In the genomic region with DNA sequence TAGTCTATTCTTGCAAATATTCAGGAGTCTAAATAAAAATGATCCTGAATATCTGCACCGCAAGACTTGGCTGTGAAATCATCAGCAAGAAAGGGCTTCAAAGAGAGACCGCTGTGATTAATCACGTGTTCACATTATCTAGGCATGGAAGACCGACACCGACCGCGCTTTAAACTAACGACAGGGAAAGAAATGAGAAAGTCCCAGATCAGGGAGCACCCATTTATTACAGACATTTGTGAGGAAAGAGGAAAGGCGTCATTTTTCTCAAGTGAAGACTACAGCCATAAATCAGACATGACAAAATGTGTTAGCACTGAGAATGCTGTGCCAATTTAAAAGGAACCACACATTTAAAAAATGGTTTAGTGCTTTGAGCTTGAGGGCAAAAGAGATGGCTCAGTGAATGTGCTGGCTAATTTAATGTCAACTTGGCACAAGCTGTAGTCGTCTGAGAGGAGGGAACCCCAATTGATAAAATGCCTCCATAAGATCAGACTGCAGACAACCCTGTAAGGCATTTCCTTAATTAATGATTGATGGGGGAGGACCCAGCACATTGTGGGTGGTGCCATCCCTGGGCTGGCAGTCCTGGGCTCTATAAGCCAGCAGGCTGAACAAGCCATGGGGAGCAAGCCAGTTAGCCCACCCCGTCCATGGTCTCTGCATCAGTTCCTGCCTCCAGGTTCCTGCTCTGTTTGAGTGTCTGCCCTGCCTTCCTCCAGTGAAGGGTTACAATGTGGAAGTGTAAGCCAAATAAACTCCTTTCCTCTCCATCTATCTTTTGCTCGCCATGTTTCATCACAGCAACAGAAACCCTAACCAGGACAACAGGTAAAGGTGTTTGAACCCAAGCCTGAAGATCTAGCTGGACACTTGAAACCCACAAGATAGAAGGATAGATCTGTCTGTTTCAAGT, we compare ENCODE assay signal across 10 mouse cellular contexts.
DNase-seq lines count a peak whose midpoint lies in the region; ATAC-seq and TF ChIP-seq lines count a peak whose summit lies in the region.
"Had no signal": no experiment of that assay in that cellular context is flagged by ENCODE, and none has a peak within 500 bp of the region (broad histone marks: within the 10 kb centered on the region; RNA-seq: fewer than 3 reads in every experiment).

No protein-coding gene starts in this region.

- H3K9ac ChIP-seq in midbrain, embryonic 14.5 days (replicated peaks; ENCODE audit: low read length), result no peak overlapping the region
- no peak overlapping the region for H3K9ac ChIP-seq in hindbrain, postnatal 0 days (replicated peaks; ENCODE audit: low read length)
- no peak overlapping the region for H3K9ac ChIP-seq in neural tube, embryonic 12.5 days
- H3K9ac ChIP-seq: heart, embryonic 15.5 days had no signal

- H3K27ac ChIP-seq in midbrain, embryonic 10.5 days (replicated peaks), result 0 out of 2 replicates have a peak overlapping the region, but pooled peaks have one; percentile 28
- H3K27ac ChIP-seq in midbrain, embryonic 14.5 days (replicated peaks; ENCODE audit: low read depth, low read length), result no peak overlapping the region
- no peak overlapping the region for H3K27ac ChIP-seq in hindbrain, postnatal 0 days
- H3K27ac ChIP-seq in neural tube, embryonic 12.5 days, result no peak overlapping the region
- H3K27ac ChIP-seq in cerebellum, adult 2 months (ENCODE audit: insufficient read depth, low read length), result no peak overlapping the region
- H3K27ac ChIP-seq: heart, embryonic 15.5 days had no signal

- no peaks in the 10 kb centered on the region for H3K27me3 ChIP-seq in midbrain, embryonic 10.5 days (ENCODE audit: low read depth, poor library complexity, severe bottlenecking)
- H3K27me3 ChIP-seq in midbrain, embryonic 14.5 days (ENCODE audit: control insufficient read depth, insufficient read depth, low read length), result no peaks in the 10 kb centered on the region
- H3K27me3 ChIP-seq in hindbrain, postnatal 0 days (ENCODE audit: insufficient read depth, low read length), result no peaks in the 10 kb centered on the region
- H3K27me3 ChIP-seq in neural tube, embryonic 12.5 days (replicated peaks), result no peaks in the 10 kb centered on the region
- no peaks in the 10 kb centered on the region for H3K27me3 ChIP-seq in cerebellum, adult 2 months (ENCODE audit: control insufficient read depth, insufficient read depth, low read length)
- H3K27me3 ChIP-seq: heart, embryonic 15.5 days had no signal

- H3K4me1 ChIP-seq in midbrain, embryonic 10.5 days, result peaks cover 9% of the 10 kb centered on the region
- H3K4me1 ChIP-seq in midbrain, embryonic 14.5 days (ENCODE audit: control insufficient read depth, insufficient read depth, low read length), result peaks cover 4% of the 10 kb centered on the region
- H3K4me1 ChIP-seq in hindbrain, postnatal 0 days (ENCODE audit: insufficient read depth, low read length), result no peaks in the 10 kb centered on the region
- peaks cover 4% of the 10 kb centered on the region; the same call in 1 of the 2 replicates for H3K4me1 ChIP-seq in neural tube, embryonic 12.5 days
- H3K4me1 ChIP-seq in cerebellum, adult 2 months (ENCODE audit: control insufficient read depth, insufficient read depth, low read length), result no peaks in the 10 kb centered on the region

- DNase-seq in midbrain, embryonic 10.5 days (ENCODE audit: low spot score), result no peak
- DNase-seq in midbrain, embryonic 14.5 days, result no peak
- peak; percentile 33 for DNase-seq in hindbrain, postnatal 0 days (ENCODE audit: low spot score)
- DNase-seq in cerebellum, adult 2 months, result no peak
- no peak for DNase-seq in frontal cortex, postnatal 10 days (ENCODE audit: low spot score in 2 of 2)
- DNase-seq: cerebellum, postnatal 36 days; thymus, postnatal 36 days had no signal

- H3K36me3 ChIP-seq in midbrain, embryonic 10.5 days, result no peaks in the 10 kb centered on the region
- H3K36me3 ChIP-seq in midbrain, embryonic 14.5 days (ENCODE audit: control insufficient read depth, insufficient read depth, low read length), result no peaks in the 10 kb centered on the region
- H3K36me3 ChIP-seq in hindbrain, postnatal 0 days (ENCODE audit: insufficient read depth, low read length), result no peaks in the 10 kb centered on the region
- no peaks in the 10 kb centered on the region for H3K36me3 ChIP-seq in neural tube, embryonic 12.5 days
- H3K36me3 ChIP-seq: heart, embryonic 15.5 days had no signal

- TF ChIP-seq CTCF in hindbrain, postnatal 0 days (IDR thresholded peaks at IDR 0.05; ENCODE audit: low read depth), result no peak
- TF ChIP-seq CTCF in cerebellum, adult 2 months (IDR thresholded peaks at IDR 0.05; ENCODE audit: borderline replicate concordance, insufficient read depth, low read depth, low read length), result no peak

- ATAC-seq in midbrain, embryonic 14.5 days (ENCODE audit: low FRiP score, low TSS enrichment), result no peak
- peak; percentile 15; the same call in 1 of the 2 replicates for ATAC-seq in erythroid progenitor cell, adult 5-6 weeks (replicated peaks; ENCODE audit: low FRiP score, poor library complexity, severe bottlenecking)
- ATAC-seq in hindbrain, postnatal 0 days, result 0 out of 2 replicates have a peak, but pooled peaks have one; percentile 34
- peak; percentile 22; the same call in 1 of the 2 replicates for ATAC-seq in neural tube, embryonic 12.5 days (ENCODE audit: low FRiP score, low read depth)

- no peak for TF ChIP-seq POLR2A in cerebellum, adult 2 months (IDR thresholded peaks at IDR 0.05; ENCODE audit: borderline replicate concordance, insufficient read depth, low read length)

- no peak overlapping the region for H3K4me2 ChIP-seq in midbrain, embryonic 14.5 days (ENCODE audit: low read length)
- H3K4me2 ChIP-seq in hindbrain, postnatal 0 days (ENCODE audit: low read depth, low read length), result no peak overlapping the region
- H3K4me2 ChIP-seq in neural tube, embryonic 12.5 days (replicated peaks), result no peak overlapping the region
- H3K4me2 ChIP-seq: heart, embryonic 15.5 days had no signal

- WGBS in midbrain, embryonic 10.5 days, result 91% methylated on average over 12 of the region's 12 CpGs
- WGBS in midbrain, embryonic 14.5 days, result 87% methylated on average over 12 of the region's 12 CpGs
- 55% methylated on average over 12 of the region's 12 CpGs for WGBS in hindbrain, postnatal 0 days
- 64% methylated on average over 12 of the region's 12 CpGs for WGBS in neural tube, embryonic 12.5 days
- 78% methylated on average over 12 of the region's 12 CpGs for WGBS in cerebellum, adult 2 months

- no peaks in the 10 kb centered on the region for H3K9me3 ChIP-seq in midbrain, embryonic 10.5 days (replicated peaks)
- H3K9me3 ChIP-seq in midbrain, embryonic 14.5 days (ENCODE audit: control insufficient read depth, low read length), result no peaks in the 10 kb centered on the region
- H3K9me3 ChIP-seq in hindbrain, postnatal 0 days (ENCODE audit: low read length), result no peaks in the 10 kb centered on the region
- H3K9me3 ChIP-seq in neural tube, embryonic 12.5 days, result no peaks in the 10 kb centered on the region
- H3K9me3 ChIP-seq: heart, embryonic 15.5 days had no signal

- no peak overlapping the region for H3K4me3 ChIP-seq in midbrain, embryonic 10.5 days
- H3K4me3 ChIP-seq in midbrain, embryonic 14.5 days (replicated peaks; ENCODE audit: low read depth, low read length), result no peak overlapping the region
- no peak overlapping the region for H3K4me3 ChIP-seq in hindbrain, postnatal 0 days (ENCODE audit: low read length)
- no peak overlapping the region for H3K4me3 ChIP-seq in neural tube, embryonic 12.5 days
- no peak overlapping the region for H3K4me3 ChIP-seq in cerebellum, adult 2 months (replicated peaks; ENCODE audit: insufficient read depth, low read depth, low read length)
- H3K4me3 ChIP-seq: heart, embryonic 15.5 days had no signal
